Mouse (Mus musculus) MEL (cell line): ENCODE data around the gene Slc38a7. TPM values are rescaled to one million over a fixed set of nuclear protein-coding genes. Genes with fewer than 3 reads are reported as not detected.

Source experiments
- DNase-seq: peaks from one replicate; pipeline ENCODE4 v3.0.0; 2011; ENCODE audit warnings: low read depth, low spot score
- H3K27ac ChIP-seq: 2 replicates; pipeline ENCODE4 v1.5.1; 2012; ENCODE audit warnings: low read depth, mild to moderate bottlenecking, control low read depth, low read length, moderate library complexity; ENCODE audit not compliant: control insufficient read depth
- H3K27me3 ChIP-seq, 2 experiments: fragments of 150-350 bp in 1 of 2; sonication (generic) in 1 of 2; 2 replicates each; pipeline ENCODE4 v1.6.1; 2012; ENCODE audit warnings: low read length in 2 of 2, mild to moderate bottlenecking in 2 of 2, improper control_type of control experiment in 1 of 2, moderate library complexity in 1 of 2; ENCODE audit not compliant: insufficient read depth in 2 of 2, control insufficient read depth in 1 of 2
- H3K36me3 ChIP-seq, 2 experiments: 2 replicates each; pipeline ENCODE4 v1.6.1; 2012 to 2014; ENCODE audit warnings: low read length in 2 of 2, improper control_type of control experiment in 1 of 2, inconsistent platforms in 1 of 2, mild to moderate bottlenecking in 1 of 2; ENCODE audit not compliant: insufficient read depth in 2 of 2, control insufficient read depth in 1 of 2
- H3K4me1 ChIP-seq, 2 experiments: fragments of 150-350 bp in 1 of 2; sonication (generic) in 1 of 2; 2 replicates each; pipeline ENCODE4 v1.6.1; 2012; ENCODE audit warnings: low read length in 2 of 2, improper control_type of control experiment in 1 of 2, mild to moderate bottlenecking in 1 of 2; ENCODE audit not compliant: insufficient read depth in 2 of 2, control insufficient read depth in 1 of 2
- H3K4me3 ChIP-seq, 2 experiments: fragments of 150-350 bp in 1 of 2; sonication (generic) in 1 of 2; 2 replicates each; pipeline ENCODE4 v1.5.1; 2012; ENCODE audit warnings: low read depth in 2 of 2, low read length in 2 of 2, mild to moderate bottlenecking in 2 of 2, moderate library complexity in 2 of 2, control low read depth in 1 of 2, improper control_type of control experiment in 1 of 2; ENCODE audit not compliant: control insufficient read depth in 1 of 2, insufficient read depth in 1 of 2
- H3K79me2 ChIP-seq: 2 replicates; pipeline ENCODE4 v1.6.1; 2012; ENCODE audit warnings: mild to moderate bottlenecking, low read length, moderate library complexity; ENCODE audit not compliant: control insufficient read depth, poor library complexity, insufficient read depth
- H3K9ac ChIP-seq: 2 replicates; pipeline ENCODE4 v1.6.1; 2012; ENCODE audit warnings: low read depth, mild to moderate bottlenecking, control low read depth, low read length, moderate library complexity; ENCODE audit not compliant: control insufficient read depth, poor library complexity, severe bottlenecking
- H3K9me3 ChIP-seq: fragments of 150-350 bp; sonication (generic); replicated peaks from 2 replicates; pipeline ENCODE4 v1.6.1; 2012; ENCODE audit warnings: mild to moderate bottlenecking, low read length, improper control_type of control experiment, moderate library complexity; ENCODE audit not compliant: insufficient read depth
- BHLHE40 ChIP-seq: IDR thresholded peaks from 2 replicates; pipeline ENCODE4 v1.6.1; 2012; ENCODE audit warnings: low read depth, mild to moderate bottlenecking, inconsistent platforms, low read length, improper control_type of control experiment, borderline replicate concordance
- CHD1 ChIP-seq: IDR thresholded peaks from 2 replicates; pipeline ENCODE4 v1.6.1; 2012; ENCODE audit warnings: low read depth, mild to moderate bottlenecking, inconsistent platforms, low read length, improper control_type of control experiment
- CTCF ChIP-seq, 3 experiments: IDR thresholded peaks in 2 of 3; conservative IDR thresholded peaks in 1 of 3; 2 replicates each; pipeline ENCODE4 v1.5.1; 2011 to 2012; ENCODE audit warnings: low read length in 3 of 3, low read depth in 2 of 3, mild to moderate bottlenecking in 2 of 3, improper control_type of control experiment in 1 of 3, inconsistent platforms in 1 of 3, mixed read lengths in 1 of 3, moderate library complexity in 1 of 3; ENCODE audit not compliant: control insufficient read depth in 1 of 3, insufficient read depth in 1 of 3, poor library complexity in 1 of 3, severe bottlenecking in 1 of 3
- E2F4 ChIP-seq: IDR thresholded peaks from 2 replicates; pipeline ENCODE4 v1.6.1; 2011; ENCODE audit warnings: low read depth, low read length, improper control_type of control experiment, borderline replicate concordance
- ELF1 ChIP-seq: IDR thresholded peaks from 2 replicates; pipeline ENCODE4 v1.6.1; 2014; ENCODE audit warnings: low read depth, mild to moderate bottlenecking, inconsistent platforms, low read length, improper control_type of control experiment, moderate library complexity
- EP300 ChIP-seq, 2 experiments: IDR thresholded peaks; 2 replicates each; pipeline ENCODE4 v1.6.1; 2011; ENCODE audit warnings: improper control_type of control experiment in 2 of 2, low read length in 2 of 2, low read depth in 1 of 2, mild to moderate bottlenecking in 1 of 2
- GABPA ChIP-seq: IDR thresholded peaks from 2 replicates; pipeline ENCODE4 v1.6.1; 2012; ENCODE audit warnings: low read depth, mild to moderate bottlenecking, inconsistent platforms, low read length, improper control_type of control experiment, moderate library complexity
- GATA1 ChIP-seq: IDR thresholded peaks from 2 replicates; pipeline ENCODE4 v1.6.1; 2011; ENCODE audit warnings: low read depth, low read length, improper control_type of control experiment
- KAT2A ChIP-seq: conservative IDR thresholded peaks from 2 replicates; pipeline ENCODE4 v1.6.1; 2012; ENCODE audit warnings: low read depth, low read length, improper control_type of control experiment, inconsistent platforms
- MAZ ChIP-seq: IDR thresholded peaks from 2 replicates; pipeline ENCODE4 v1.6.1; 2012; ENCODE audit warnings: low read depth, mild to moderate bottlenecking, inconsistent platforms, low read length, improper control_type of control experiment
- MEF2A ChIP-seq: IDR thresholded peaks from 2 replicates; pipeline ENCODE4 v1.6.1; 2014; ENCODE audit warnings: low read depth, mild to moderate bottlenecking, inconsistent platforms, low read length, improper control_type of control experiment; ENCODE audit not compliant: poor library complexity, insufficient replicate concordance, severe bottlenecking; ENCODE audit errors: extremely low read depth
- MXI1 ChIP-seq: IDR thresholded peaks from 2 replicates; pipeline ENCODE4 v1.6.1; 2011; ENCODE audit warnings: mild to moderate bottlenecking, low read depth, low read length, improper control_type of control experiment
- MYB ChIP-seq: IDR thresholded peaks from 2 replicates; pipeline ENCODE4 v1.6.1; 2011; ENCODE audit warnings: mild to moderate bottlenecking, low read depth, low read length, improper control_type of control experiment
- MYC ChIP-seq: IDR thresholded peaks from 2 replicates; pipeline ENCODE4 v1.6.1; 2011; ENCODE audit warnings: low read depth, mild to moderate bottlenecking, low read length, improper control_type of control experiment, moderate library complexity
- NRF1 ChIP-seq: IDR thresholded peaks from 2 replicates; pipeline ENCODE4 v1.6.1; 2014; ENCODE audit warnings: low read depth, mild to moderate bottlenecking, inconsistent platforms, low read length, improper control_type of control experiment, moderate library complexity; ENCODE audit not compliant: poor library complexity, insufficient read depth, severe bottlenecking
- POLR2A ChIP-seq, 2 experiments: IDR thresholded peaks; 2 replicates each; pipeline ENCODE4 v1.6.1; 2011 to 2012; ENCODE audit warnings: low read length in 2 of 2, mild to moderate bottlenecking in 2 of 2, control low read depth in 1 of 2, improper control_type of control experiment in 1 of 2, low read depth in 1 of 2, moderate library complexity in 1 of 2; ENCODE audit not compliant: control insufficient read depth in 1 of 2, insufficient read depth in 1 of 2, poor library complexity in 1 of 2
- POLR2AphosphoS5 ChIP-seq: IDR thresholded peaks from 2 replicates; pipeline ENCODE4 v1.6.1; 2012; ENCODE audit warnings: low read depth, borderline replicate concordance, mild to moderate bottlenecking, inconsistent platforms, low read length, moderate library complexity, mixed read lengths
- TAL1 ChIP-seq: IDR thresholded peaks from 2 replicates; pipeline ENCODE4 v1.6.1; 2012; ENCODE audit warnings: mild to moderate bottlenecking, inconsistent platforms, low read length, moderate library complexity, mixed read lengths
- TCF12 ChIP-seq: IDR thresholded peaks from 2 replicates; pipeline ENCODE4 v1.6.1; 2014; ENCODE audit warnings: low read depth, mild to moderate bottlenecking, inconsistent platforms, low read length, improper control_type of control experiment, moderate library complexity
- ZKSCAN1 ChIP-seq: IDR thresholded peaks from 2 replicates; pipeline ENCODE4 v1.6.1; 2012; ENCODE audit warnings: low read depth, mild to moderate bottlenecking, inconsistent platforms, low read length, improper control_type of control experiment, moderate library complexity
- polyA plus RNA-seq, 2 experiments: library from polyadenylated mRNA; stranded (reverse) in 1 of 2; unstranded in 1 of 2; fragments of >175 nt in 1 of 2; fragments of >200 nt in 1 of 2; gene quantifications; 2 replicates each; pipeline versions ENCODE4 v1.2.1 to v1.2.4; 2012; ENCODE audit warnings: low replicate concordance in 2 of 2, low read depth in 1 of 2; ENCODE audit not compliant: insufficient read length in 2 of 2, insufficient read depth in 1 of 2, missing spikeins in 1 of 2
- total RNA-seq: library from RNA; depleted of rRNA; stranded (reverse); fragments of 300-350 nt; gene quantifications from 2 replicates; pipeline ENCODE4 v1.2.3, GENCODE M21; 2012

Gene Slc38a7
- total and polyA plus RNA-seq, 3 experiments: 2.5 to 6.5 TPM; not detected in 1

DNA sequence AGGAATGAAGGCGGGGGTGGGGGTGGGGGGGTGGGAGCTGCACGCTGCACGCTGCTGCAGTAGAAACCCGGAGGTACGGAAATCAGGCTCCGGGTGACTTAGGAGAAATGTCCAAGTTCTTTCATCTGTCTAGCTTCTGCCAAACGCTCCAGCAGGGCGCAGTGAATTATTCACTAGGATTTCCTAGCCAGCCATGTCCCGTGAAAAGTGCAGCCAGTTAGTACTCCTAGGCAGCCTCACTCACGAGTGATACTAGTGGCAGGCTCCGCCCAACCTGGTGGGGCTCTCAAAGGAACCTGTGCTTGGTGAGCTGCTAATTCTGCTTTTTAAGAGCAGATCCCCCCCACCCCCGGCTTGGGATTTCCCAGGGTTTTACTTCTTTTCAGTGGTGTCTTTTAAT, 31.2 kb upstream of the Slc38a7 start:
- Histone ChIP-seq H3K27ac (no peak overlapping the region), H3K9ac (no peak overlapping the region), H3K36me3 (peaks cover 0 to 21% of the 10 kb centered on the region in 2 experiments; a peak in 2 of 4 replicates)

DNA sequence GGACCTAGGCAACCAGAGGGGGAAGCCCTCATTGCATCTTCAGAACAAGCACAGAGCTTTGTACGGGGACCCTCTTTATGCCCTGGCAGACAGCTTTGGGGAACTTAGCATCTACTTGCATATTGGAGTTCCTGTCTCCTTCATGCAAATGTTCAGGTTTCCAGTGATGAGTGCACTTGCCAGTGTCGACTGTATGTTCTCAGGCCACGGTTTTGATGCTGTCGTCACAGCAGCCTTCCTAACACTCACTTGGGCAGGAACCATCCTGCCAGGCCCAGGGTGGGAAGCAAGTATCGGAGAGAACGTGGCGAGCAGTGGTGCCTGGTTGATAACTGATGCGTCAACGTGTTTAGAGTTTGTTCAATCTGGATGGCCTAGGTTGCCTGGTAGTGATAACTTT, 28.9 kb upstream of the Slc38a7 start:
- Histone ChIP-seq H3K79me2 (peaks cover 60% of the 10 kb centered on the region), H3K36me3 (peaks cover 8 to 24% of the 10 kb centered on the region in 2 experiments), H3K27ac (no peak overlapping the region), H3K4me3 (no peak overlapping the region), H3K9ac (no peak overlapping the region), H3K4me1 (peaks cover 2 to 14% of the 10 kb centered on the region in 2 experiments), H3K9me3 (no peaks in the 10 kb centered on the region), H3K27me3 (no peaks in the 10 kb centered on the region)
- TF ChIP-seq ZKSCAN1 (no peak), KAT2A (no peak), NRF1 (no peak), GABPA (no peak), BHLHE40 (no peak), MAZ (no peak), POLR2A (IDR thresholded peaks at IDR 0.05; ENCODE audit: control insufficient read depth in 1 of 2, insufficient read depth in 1 of 2, low read depth in 1 of 2, low read length in 2 of 2, poor library complexity in 1 of 2) (no peak), ELF1 (no peak), POLR2AphosphoS5 (no peak), E2F4 (no peak), MXI1 (no peak), MYC (no peak), MYB (no peak), MEF2A (no peak)
- no peak for DNase-seq

More for the DNA sequence above, 31.2 kb upstream of the Slc38a7 start:
- H3K27me3 ChIP-seq: no peaks in the 10 kb centered on the region
- H3K79me2 ChIP-seq: peaks cover 61% of the 10 kb centered on the region
- no peak for DNase-seq
- no peak for TF ChIP-seq ELF1
- TF ChIP-seq POLR2A (IDR thresholded peaks at IDR 0.05; ENCODE audit: control insufficient read depth in 1 of 2, insufficient read depth in 1 of 2, low read depth in 1 of 2, low read length in 2 of 2, poor library complexity in 1 of 2): no peak
- no peak for TF ChIP-seq TCF12
- TF ChIP-seq CTCF (IDR thresholded peaks at IDR 0.05 in 2 of 3, conservative IDR thresholded peaks at IDR 0.05 in 1 of 3; ENCODE audit: control insufficient read depth in 1 of 3, insufficient read depth in 1 of 3, low read depth in 2 of 3, low read length in 3 of 3, poor library complexity in 1 of 3, severe bottlenecking in 1 of 3): no peak
- TF ChIP-seq E2F4: no peak
- TF ChIP-seq KAT2A: no peak
- TF ChIP-seq MYB: no peak
- no peak for TF ChIP-seq TAL1
- TF ChIP-seq MEF2A: no peak
- TF ChIP-seq MYC: no peak
- no peak for TF ChIP-seq CHD1
- TF ChIP-seq EP300 (IDR thresholded peaks at IDR 0.05; ENCODE audit: low read depth in 1 of 2, low read length in 2 of 2): no peak
- TF ChIP-seq GATA1: no peak
- no peak for TF ChIP-seq BHLHE40
- peaks cover 2 to 13% of the 10 kb centered on the region in 2 experiments for H3K4me1 ChIP-seq
- H3K9me3 ChIP-seq: no peaks in the 10 kb centered on the region
- H3K4me3 ChIP-seq: no peak overlapping the region
